Mouse (Mus musculus) CH12.LX (cell line): Measurements from ENCODE around the gene Pias4.

Experiments used
- CTCF ChIP-seq, 2 experiments: IDR thresholded peaks in 1 of 2; conservative IDR thresholded peaks in 1 of 2; 2 replicates each; pipeline ENCODE4 v1.5.1; 2011 to 2012; ENCODE audit warnings: low read depth in 2 of 2, low read length in 2 of 2, improper control_type of control experiment in 1 of 2, inconsistent platforms in 1 of 2, mild to moderate bottlenecking in 1 of 2, moderate library complexity in 1 of 2
- E2F4 ChIP-seq: IDR thresholded peaks from 2 replicates; pipeline ENCODE4 v1.6.1; 2011; ENCODE audit warnings: low read depth, low read length, improper control_type of control experiment; ENCODE audit not compliant: insufficient replicate concordance
- GABPA ChIP-seq: IDR thresholded peaks from 2 replicates; pipeline ENCODE4 v1.6.1; 2012; ENCODE audit warnings: low read depth, low read length, improper control_type of control experiment, inconsistent platforms; ENCODE audit not compliant: insufficient replicate concordance
- HCFC1 ChIP-seq: IDR thresholded peaks from 2 replicates; pipeline ENCODE4 v1.6.1; 2012; ENCODE audit warnings: low read depth, mild to moderate bottlenecking, inconsistent platforms, low read length, improper control_type of control experiment
- JUN ChIP-seq: IDR thresholded peaks from 2 replicates; pipeline ENCODE4 v1.6.1; 2011; ENCODE audit warnings: low read depth, mild to moderate bottlenecking, low read length, improper control_type of control experiment, moderate library complexity; ENCODE audit not compliant: insufficient read depth
- JUND ChIP-seq: conservative IDR thresholded peaks from 2 replicates; pipeline ENCODE4 v1.6.1; 2011; ENCODE audit warnings: low read depth, low read length, improper control_type of control experiment
- KAT2A ChIP-seq: IDR thresholded peaks from 2 replicates; pipeline ENCODE4 v1.6.1; 2012; ENCODE audit warnings: low read length, improper control_type of control experiment, inconsistent platforms; ENCODE audit not compliant: insufficient replicate concordance
- MEF2A ChIP-seq: IDR thresholded peaks from 2 replicates; pipeline ENCODE4 v1.6.1; 2014; ENCODE audit warnings: low read depth, mild to moderate bottlenecking, inconsistent platforms, low read length, improper control_type of control experiment, borderline replicate concordance
- MYC ChIP-seq: IDR thresholded peaks from 2 replicates; pipeline ENCODE4 v1.6.1; 2011; ENCODE audit warnings: low read depth, mild to moderate bottlenecking, improper control_type of control experiment, low read length
- POLR2A ChIP-seq: IDR thresholded peaks from 2 replicates; pipeline ENCODE4 v1.6.1; 2011; ENCODE audit warnings: low read depth, mild to moderate bottlenecking, improper control_type of control experiment, low read length
- TCF12 ChIP-seq: IDR thresholded peaks from 2 replicates; pipeline ENCODE4 v1.6.1; 2014; ENCODE audit warnings: low read depth, mild to moderate bottlenecking, inconsistent platforms, low read length, improper control_type of control experiment

DNA sequence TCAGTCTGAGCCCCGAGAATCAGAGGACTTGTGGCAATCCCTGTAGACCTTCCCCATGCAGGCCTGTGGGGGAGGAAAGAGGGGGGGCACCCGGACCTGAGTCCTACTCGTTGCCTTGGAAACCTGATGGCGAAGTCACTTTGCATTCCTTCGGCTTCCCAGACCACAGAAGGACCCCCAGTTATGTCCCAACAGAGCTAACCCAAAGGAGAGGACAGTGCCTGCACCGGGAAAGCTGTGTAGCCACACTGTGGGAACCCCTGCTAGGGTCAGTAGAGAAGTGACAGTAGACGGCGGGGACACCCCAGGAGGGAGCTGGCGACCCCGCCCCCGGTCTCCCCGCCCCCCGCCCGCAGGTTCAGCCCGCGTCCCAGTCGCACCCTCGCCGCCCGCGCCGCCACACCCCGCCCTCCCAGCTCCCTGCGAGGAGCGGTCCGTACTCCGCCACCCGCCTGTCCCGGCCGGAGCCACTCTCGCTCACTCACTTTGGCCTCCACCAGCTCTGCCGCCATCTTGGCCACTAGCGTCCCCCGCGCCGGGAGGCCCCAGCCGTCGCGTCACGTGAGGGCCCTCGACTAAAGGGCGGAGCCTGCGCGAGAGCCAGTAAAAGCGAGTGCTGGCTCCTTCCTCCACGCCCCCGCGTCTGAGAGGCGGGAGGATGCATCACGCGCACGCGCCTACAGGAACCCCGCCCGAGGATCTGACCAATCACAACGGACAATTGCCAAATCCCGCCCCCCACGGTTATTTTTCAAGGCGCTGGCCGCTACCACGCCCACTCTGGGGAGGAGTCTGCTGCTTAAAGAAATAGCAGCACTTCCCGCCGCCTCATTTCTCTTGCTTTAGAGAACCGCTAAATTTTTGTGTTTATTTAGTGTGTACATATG lies at the start of gene Pias4:
- TF ChIP-seq MYC (peak; percentile 31; the same call in 1 of the 2 replicates), TCF12 (peak; percentile 97), JUND (no peak), CTCF (conservative IDR thresholded peaks at IDR 0.05 in 1 of 2, IDR thresholded peaks at IDR 0.05 in 1 of 2; ENCODE audit: low read depth in 2 of 2, low read length in 2 of 2) (no peak), GABPA (no peak), KAT2A (no peak), JUN (no peak), E2F4 (0 out of 2 replicates have a peak, but pooled peaks have one; percentile 42), HCFC1 (peak; percentile 72), POLR2A (peak; percentile 81), MEF2A (no peak; the same call in 1 of the 2 replicates)
